Mouse (Mus musculus): ENCODE measurements around the gene Gm20479. TPM values are rescaled to one million over a fixed set of nuclear protein-coding genes. Genes with fewer than 3 reads are reported as not detected.

Gene Gm20479
- total RNA-seq, 2 experiments from 2014 or later = not detected

DNA sequence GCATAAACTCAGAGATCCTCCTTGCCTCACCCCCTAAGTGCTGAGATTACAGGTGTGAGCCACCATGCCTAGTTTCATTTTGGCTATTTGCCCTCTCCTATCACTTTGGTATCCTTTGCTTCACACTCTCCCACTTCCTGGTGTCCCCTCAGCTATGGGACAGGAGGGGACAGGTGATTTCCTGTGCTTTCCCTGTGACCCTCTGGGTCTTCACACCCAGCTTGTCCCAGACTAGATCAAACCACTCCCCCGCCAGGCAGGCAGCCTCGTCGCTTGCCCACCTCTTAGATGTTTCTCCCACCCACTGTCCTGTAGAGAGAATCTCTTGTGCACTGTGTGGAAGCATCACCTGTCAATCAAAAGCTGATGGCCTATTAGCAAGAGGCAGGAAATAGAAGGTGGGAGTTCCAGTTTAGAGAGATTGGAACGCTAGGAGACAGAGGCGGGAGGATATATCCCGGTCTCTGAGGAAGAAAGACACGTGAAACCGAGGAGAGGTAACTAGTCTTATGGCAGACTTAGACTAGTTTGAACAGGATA lies 46.2 kb downstream of the Gm20479 start:
- DNase-seq = no peak

DNA sequence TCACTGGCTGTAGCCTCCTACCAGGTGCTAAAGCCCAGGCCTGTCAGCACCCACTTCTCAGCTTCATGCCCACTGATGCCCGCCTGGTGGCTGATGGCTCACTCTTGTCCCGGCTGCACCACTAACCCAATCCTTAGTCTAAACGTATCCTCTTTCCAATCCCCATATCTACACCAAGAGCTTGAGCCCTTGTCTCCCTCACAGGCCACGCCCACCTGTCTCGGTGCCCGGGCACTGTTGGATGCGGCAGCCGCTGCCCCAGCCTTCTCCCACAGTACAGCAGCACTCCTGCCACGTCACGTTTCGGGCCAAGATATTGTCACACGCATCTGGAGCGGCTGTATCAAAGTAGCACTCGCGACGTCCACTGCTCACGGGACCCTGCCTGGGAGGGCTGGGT lies 46.9 kb downstream of the Gm20479 start:
- peak; percentile 73 for DNase-seq

DNA sequence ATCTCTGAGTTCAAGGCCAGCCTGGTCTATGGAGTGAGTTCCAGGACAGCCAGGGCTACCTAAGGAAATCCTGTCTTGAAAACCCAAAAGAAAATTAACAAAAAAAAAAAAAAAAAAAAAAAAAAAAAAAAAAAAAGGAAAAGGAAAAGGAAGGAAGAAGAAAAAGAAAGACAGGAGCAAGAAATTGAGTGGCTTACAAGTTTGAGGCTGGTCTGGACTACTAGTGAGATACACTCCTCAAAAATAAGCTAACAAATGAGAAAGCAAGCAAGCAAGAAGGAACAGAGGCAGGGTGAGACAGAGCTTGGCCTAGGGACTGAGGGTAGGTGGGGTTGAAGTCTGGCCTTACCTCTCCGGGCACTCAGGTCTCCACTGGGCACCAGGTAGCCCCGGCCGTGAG lies 47.4 kb downstream of the Gm20479 start:
- DNase-seq = no peak

DNA sequence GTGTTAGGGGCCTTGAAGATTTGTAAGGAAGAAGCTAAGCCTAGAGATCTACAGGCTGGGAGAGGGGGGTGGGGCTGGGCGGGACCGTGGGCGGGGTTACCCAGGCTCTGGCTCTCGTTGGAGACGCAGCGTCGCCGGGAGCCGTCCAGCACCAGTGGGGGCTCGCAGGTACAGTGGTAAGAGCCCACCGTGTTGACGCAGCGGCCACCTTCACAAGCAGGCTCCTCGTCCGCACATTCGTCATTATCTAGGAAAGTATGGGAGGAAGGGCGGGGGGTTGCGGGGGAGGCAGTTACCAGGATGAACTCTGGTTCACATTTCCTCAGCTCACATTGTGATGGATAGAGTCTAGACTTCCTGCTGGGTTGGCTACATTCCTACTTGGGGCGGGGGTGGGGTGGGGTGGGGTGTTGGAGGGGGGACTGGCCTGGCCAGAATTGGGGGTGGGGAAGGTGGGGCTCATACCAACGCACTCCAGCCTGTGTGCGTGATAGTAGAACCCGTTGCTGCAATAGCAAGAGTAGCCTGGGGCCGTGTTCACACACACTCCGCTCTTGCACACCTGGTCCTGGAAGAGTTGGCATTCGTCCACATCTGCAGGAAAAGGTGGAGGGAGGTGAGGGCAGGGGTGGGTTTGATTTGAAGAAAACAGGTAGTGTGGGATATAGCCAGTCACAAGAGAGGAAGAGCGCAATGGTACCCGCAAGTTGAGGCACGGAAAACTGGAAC lies 48.2 kb downstream of the Gm20479 start:
- no peak for DNase-seq

DNA sequence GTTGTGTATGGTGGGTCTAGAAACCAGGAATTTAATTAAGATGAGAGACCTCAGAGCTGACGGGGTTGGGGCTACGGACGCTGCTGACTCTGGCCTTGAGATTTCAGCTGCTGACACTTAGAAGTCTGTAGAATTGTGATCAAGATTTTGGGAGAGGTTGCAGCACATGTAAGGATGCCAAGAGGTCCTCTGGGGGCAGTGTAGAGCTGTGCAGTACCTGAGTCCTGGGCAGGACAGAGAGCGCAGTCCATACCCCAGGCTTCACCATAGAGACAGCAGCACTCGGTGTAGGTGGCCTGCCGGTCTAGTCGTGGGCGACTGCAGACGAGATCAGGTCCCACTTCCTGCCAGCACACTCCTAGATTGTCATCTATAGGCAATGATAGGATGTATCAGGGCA lies 49.7 kb downstream of the Gm20479 start:
- DNase-seq = no peak

DNA sequence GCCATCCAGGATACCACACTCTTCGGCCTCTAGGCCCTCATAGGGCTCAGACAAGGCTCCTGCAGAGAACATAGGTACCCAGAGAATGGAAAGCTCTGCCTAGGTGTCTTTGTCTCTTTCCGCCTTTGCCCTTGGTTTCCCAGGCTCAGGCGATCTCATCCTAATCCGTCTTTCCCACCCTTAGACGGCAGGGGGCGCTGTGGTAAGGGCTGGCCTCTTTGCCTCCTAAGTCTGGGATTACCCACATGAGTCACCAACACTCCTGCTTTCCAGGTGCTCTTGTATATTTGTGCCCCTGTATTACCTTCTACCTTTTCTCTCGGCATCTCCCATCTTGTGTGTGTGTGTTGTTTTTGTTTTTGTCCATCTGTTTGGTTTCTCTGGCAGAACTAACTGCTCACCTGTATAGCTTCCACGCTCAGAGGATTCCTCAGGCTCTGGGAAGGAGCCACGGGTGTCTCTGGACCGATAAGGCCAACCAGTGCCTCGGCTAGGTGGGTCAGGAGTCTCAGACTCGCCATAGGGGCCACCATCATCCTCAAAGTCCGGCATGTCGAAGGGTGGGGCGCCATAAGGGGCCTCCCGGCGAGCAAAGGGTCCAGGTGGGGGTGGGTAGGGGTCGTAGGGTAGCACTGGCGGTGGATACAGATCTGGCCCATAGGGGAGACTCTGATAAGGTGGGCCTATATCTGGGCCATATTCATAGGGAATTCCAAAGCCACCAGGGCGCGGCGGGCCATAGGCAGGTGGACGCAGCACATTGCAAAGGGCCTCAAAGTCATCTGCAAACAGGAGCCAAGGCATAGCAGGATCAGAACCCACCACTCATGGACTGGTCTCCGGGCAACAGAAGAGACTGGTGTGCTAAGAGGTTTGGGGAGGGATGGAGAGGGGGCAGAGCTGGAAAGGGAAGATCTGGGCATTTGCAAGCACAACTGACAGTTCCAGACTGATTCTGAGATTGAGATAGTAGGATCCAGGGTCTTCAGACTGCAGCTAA lies 50.8 kb downstream of the Gm20479 start:
- peak; percentile 72 for DNase-seq

DNA sequence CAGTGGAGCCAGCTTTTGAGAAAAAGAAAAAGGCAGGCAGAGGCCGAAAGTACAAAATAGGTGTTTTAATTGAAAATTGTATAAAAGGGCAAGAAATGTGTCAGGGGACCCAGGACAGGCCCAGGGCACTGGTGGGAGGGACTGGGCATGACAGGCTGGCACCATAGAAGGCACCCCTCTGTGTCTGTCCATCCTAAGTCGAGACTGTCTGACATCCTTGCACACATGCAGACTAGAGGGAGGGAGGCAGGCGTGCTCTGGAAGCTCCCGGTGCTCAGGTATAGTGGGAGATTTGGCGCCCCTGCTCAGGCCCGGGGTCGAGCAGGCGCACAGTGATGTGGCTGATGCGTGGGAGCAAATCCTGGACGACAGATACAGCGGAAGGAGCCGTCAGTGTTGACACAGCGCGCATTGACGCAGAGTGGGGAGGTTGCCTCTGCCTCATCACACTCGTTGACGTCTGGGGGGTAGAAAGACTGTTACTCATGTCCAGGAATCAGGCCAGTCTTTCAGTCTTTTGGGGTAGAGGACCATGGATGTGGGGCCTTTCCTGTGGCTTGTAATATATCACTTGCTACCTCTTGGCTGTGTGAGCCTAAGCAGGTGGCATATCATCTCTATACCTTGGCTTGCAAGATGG lies 52.0 kb downstream of the Gm20479 start:
- no peak for DNase-seq

Other genes with a start within 250 kb of the Gm20479 start
- gene Cyp2f2, start 237.5 kb downstream of the Gm20479 start, total RNA-seq (2021) = under 1 TPM in 1 of 2 experiments, not detected in 1; 0.28 TPM
- gene Cyp2t4, start 203.7 kb downstream of the Gm20479 start, total RNA-seq (2021) = not detected
- 10 to 100 TPM; 83.9 to 91.4 TPM for gene Egln2, start 190.6 kb downstream of the Gm20479 start, total RNA-seq (2021)
- 10 to 100 TPM; 22.7 to 25.2 TPM for gene Rab4b, start 178.5 kb downstream of the Gm20479 start, total RNA-seq (2021)
- gene Gm21983, start 176.3 kb downstream of the Gm20479 start, total RNA-seq (2021) = not detected
- gene Mia, start 176.3 kb downstream of the Gm20479 start, total RNA-seq (2021) = not detected
- gene BC024978, start 161.6 kb downstream of the Gm20479 start, total RNA-seq (2021) = 10 to 100 TPM in 1 of 2 experiments, 1 to 10 TPM in 1; 9.2 to 13.3 TPM
- gene Snrpa, start 161.1 kb downstream of the Gm20479 start, total RNA-seq (2021) = 10 to 100 TPM; 38.8 to 42.1 TPM
- gene Itpkc, start 128.8 kb downstream of the Gm20479 start, total RNA-seq (2021) = 1 to 10 TPM; 4.3 to 6.3 TPM
- 1 to 10 TPM; 4.2 to 6.4 TPM for gene Coq8b, start 124.4 kb downstream of the Gm20479 start, total RNA-seq (2021)
- gene Numbl, start 99.0 kb downstream of the Gm20479 start, total RNA-seq (2021) = 10 to 100 TPM; 14.7 to 17.0 TPM
- 100 to 1,000 TPM; 131 to 165 TPM for gene Ltbp4, start 19.7 kb downstream of the Gm20479 start, total RNA-seq (2021)
- gene Shkbp1, start 1.4 kb downstream of the Gm20479 start, total RNA-seq (2021) = 1 to 10 TPM; 6.1 to 8.1 TPM
- gene Sptbn4, start 90.3 kb upstream of the Gm20479 start, total RNA-seq (2021) = under 1 TPM; 0.20 to 0.28 TPM
- 10 to 100 TPM; 20.5 to 25.0 TPM for gene Blvrb, start 90.6 kb upstream of the Gm20479 start, total RNA-seq (2021)
- gene Sertad3, start 116.3 kb upstream of the Gm20479 start, total RNA-seq (2021) = 10 to 100 TPM in 1 of 2 experiments, 1 to 10 TPM in 1; 9.0 to 13.0 TPM
- 10 to 100 TPM; 10.6 to 14.4 TPM for gene Sertad1, start 129.5 kb upstream of the Gm20479 start, total RNA-seq (2021)
- gene Prx, start 141.9 kb upstream of the Gm20479 start, total RNA-seq (2021) = 10 to 100 TPM; 34.6 to 48.7 TPM
- under 1 TPM; 0.42 to 0.84 TPM for gene Hipk4, start 165.8 kb upstream of the Gm20479 start, total RNA-seq (2021)
- 10 to 100 TPM; 27.2 to 37.9 TPM for gene Pld3, start 195.8 kb upstream of the Gm20479 start, total RNA-seq (2021)
- gene 2310022A10Rik, start 195.8 kb upstream of the Gm20479 start, total RNA-seq (2021) = 100 to 1,000 TPM; 106 to 110 TPM
- 100 to 1,000 TPM; 128 to 134 TPM for gene Akt2, start 234.1 kb upstream of the Gm20479 start, total RNA-seq (2021)

Measured in gastrocnemius, postnatal 10 days (tissue).